Comparison of ENCODE assay signal across 8 mouse cellular contexts in genomic region chr8:111941101-111941454, GRCm38 (mm10). TPM values are rescaled to one million over a fixed set of nuclear protein-coding genes. Genes with fewer than 3 reads are reported as not detected.
DNase-seq lines count a peak whose midpoint lies in the region; ATAC-seq and TF ChIP-seq lines count a peak whose summit lies in the region.

No protein-coding gene starts in this region.

- intact Hi-C loops in left cerebral cortex, postnatal 14 days (cut with DNase I) = loop anchor here (2.0 kb wide), 1 partner anchor 50 kb away; no protein-coding TSS in a partner anchor

- peaks cover 18% of the 10 kb centered on the region for H3K4me1 ChIP-seq in hindbrain, embryonic 16.5 days (ENCODE audit: control insufficient read depth, insufficient read depth, low read depth, low read length)
- peaks cover 20% of the 10 kb centered on the region for H3K4me1 ChIP-seq in limb, embryonic 15.5 days
- peaks cover 19% of the 10 kb centered on the region for H3K4me1 ChIP-seq in midbrain, embryonic 13.5 days (replicated peaks)
- peaks cover 10% of the 10 kb centered on the region for H3K4me1 ChIP-seq in spleen, adult 2 months (ENCODE audit: control insufficient read depth, insufficient read depth, insufficient read length)

- peak overlapping the region; percentile 77 for H3K27ac ChIP-seq in hindbrain, embryonic 16.5 days (ENCODE audit: low read depth, low read length)
- peak overlapping the region; percentile 63 for H3K27ac ChIP-seq in limb, embryonic 15.5 days
- H3K27ac ChIP-seq in midbrain, embryonic 13.5 days = peak overlapping the region; percentile 80; the same call in 1 of the 2 replicates
- peak overlapping the region; percentile 75 for H3K27ac ChIP-seq in spleen, adult 2 months (ENCODE audit: insufficient read depth, low read length)

- ATAC-seq in hindbrain, embryonic 16.5 days = peak; percentile 7; the same call in 1 of the 2 replicates
- no peak for ATAC-seq in limb, embryonic 15.5 days (ENCODE audit: insufficient number of reproducible peaks, low FRiP score, low TSS enrichment, low read depth)
- ATAC-seq in midbrain, embryonic 13.5 days = peak; percentile 35

- H3K27me3 ChIP-seq in hindbrain, embryonic 16.5 days (replicated peaks; ENCODE audit: control insufficient read depth, insufficient read depth, low read length) = no peaks in the 10 kb centered on the region
- H3K27me3 ChIP-seq in limb, embryonic 15.5 days = no peaks in the 10 kb centered on the region
- H3K27me3 ChIP-seq in midbrain, embryonic 13.5 days = no peaks in the 10 kb centered on the region
- no peaks in the 10 kb centered on the region for H3K27me3 ChIP-seq in spleen, adult 2 months (ENCODE audit: control insufficient read depth, insufficient read depth, low read length)

- no peak for TF ChIP-seq CTCF in spleen, adult 2 months (IDR thresholded peaks at IDR 0.05; ENCODE audit: extremely low read depth, insufficient read depth, insufficient read length, insufficient replicate concordance)

- H3K4me2 ChIP-seq in hindbrain, embryonic 16.5 days (ENCODE audit: low read length) = peak overlapping the region; percentile 94
- H3K4me2 ChIP-seq in limb, embryonic 15.5 days = peak overlapping the region; percentile 91
- peak overlapping the region; percentile 100 for H3K4me2 ChIP-seq in midbrain, embryonic 13.5 days (replicated peaks)

- peak overlapping the region; percentile 91 for H3K9ac ChIP-seq in hindbrain, embryonic 16.5 days (ENCODE audit: low read depth, low read length)
- H3K9ac ChIP-seq in limb, embryonic 15.5 days = peak overlapping the region; percentile 66
- peak overlapping the region; percentile 95 for H3K9ac ChIP-seq in midbrain, embryonic 13.5 days (replicated peaks)

- peaks cover 16% of the 10 kb centered on the region for H3K36me3 ChIP-seq in hindbrain, embryonic 16.5 days (ENCODE audit: control insufficient read depth, insufficient read depth, low read length)
- peaks cover 34% of the 10 kb centered on the region for H3K36me3 ChIP-seq in limb, embryonic 15.5 days
- peaks cover 30% of the 10 kb centered on the region for H3K36me3 ChIP-seq in midbrain, embryonic 13.5 days
- H3K36me3 ChIP-seq in spleen, adult 2 months (ENCODE audit: control insufficient read depth, insufficient read depth, low read length) = peaks cover 9% of the 10 kb centered on the region

- H3K4me3 ChIP-seq in hindbrain, embryonic 16.5 days (ENCODE audit: low read length) = peak overlapping the region; percentile 99
- H3K4me3 ChIP-seq in limb, embryonic 15.5 days = peak overlapping the region; percentile 83
- peak overlapping the region; percentile 99 for H3K4me3 ChIP-seq in midbrain, embryonic 13.5 days (replicated peaks)
- peak overlapping the region; percentile 92 for H3K4me3 ChIP-seq in spleen, adult 2 months (ENCODE audit: extremely low read depth, insufficient read depth, insufficient read length)

- no peak for TF ChIP-seq POLR2A in spleen, adult 2 months (IDR thresholded peaks at IDR 0.05; ENCODE audit: low read depth, low read length)

- H3K9me3 ChIP-seq in hindbrain, embryonic 16.5 days (ENCODE audit: control insufficient read depth, low read length) = no peaks in the 10 kb centered on the region
- H3K9me3 ChIP-seq in limb, embryonic 15.5 days = no peaks in the 10 kb centered on the region
- H3K9me3 ChIP-seq in midbrain, embryonic 13.5 days = no peaks in the 10 kb centered on the region

- DNase-seq in left cerebral cortex, adult 18-20 months (ENCODE audit: low spot score in 2 of 2) = peak; percentile 25 to 32
- no peak for DNase-seq in left cerebral cortex, postnatal 14 days (ENCODE audit: low spot score in 2 of 2)
- DNase-seq in c-Kit-positive CD71-positive TER-119-positive erythroid progenitor cells, embryonic 14.5 days (ENCODE audit: low spot score) = peak; percentile 51
- peak; percentile 10 for DNase-seq in gastrocnemius, adult 18-20 months (ENCODE audit: low spot score)
- DNase-seq in spleen, adult 2 months (ENCODE audit: low read depth in 1 of 2, low spot score in 2 of 2) = peak in 1 of 2 experiments; percentile 42

- 0% methylated on average over 20 of the region's 23 CpGs for WGBS in hindbrain, embryonic 16.5 days
- WGBS in limb, embryonic 15.5 days = under 1% methylated on average over 23 of the region's 23 CpGs
- WGBS in midbrain, embryonic 13.5 days = under 1% methylated on average over 23 of the region's 23 CpGs
- under 1% methylated on average over 23 of the region's 23 CpGs for WGBS in spleen, adult 2 months

RNA-seq across cellular contexts. Expression of gene Gabarapl2, which starts 0.6 kb away (rescaled TPM):
- total RNA-seq in left cerebral cortex, adult 18-20 months (2021) = 100 to 1,000 TPM; 221 to 236 TPM
- 100 to 1,000 TPM; 200 to 212 TPM for total RNA-seq in left cerebral cortex, postnatal 14 days (2021)
- total RNA-seq in gastrocnemius, adult 18-20 months (2021) = 100 to 1,000 TPM in 1 of 2 experiments, 10 to 100 TPM in 1; 91.4 to 110 TPM
- 422 and 469 TPM in 2 replicates for polyA plus RNA-seq in hindbrain, embryonic 16.5 days (2015; fragmentation: Nextera tagmentation; extraction: Ambion mirVana)
- 165 and 166 TPM in 2 replicates for polyA plus RNA-seq in limb, embryonic 15.5 days (2015; fragmentation: Nextera tagmentation; extraction: Ambion mirVana)
- polyA plus RNA-seq in midbrain, embryonic 13.5 days (2015; fragmentation: Nextera tagmentation; extraction: Ambion mirVana) = 453 and 504 TPM in 2 replicates
- 15.9 and 25.4 TPM in 2 replicates for polyA plus RNA-seq in spleen, adult 2 months (2012; rRNA removed)

RNA-seq across cellular contexts. Expression of gene Tmem231, which starts 7.4 kb away (rescaled TPM):
- 10 to 100 TPM; 12.0 to 12.7 TPM for total RNA-seq in left cerebral cortex, adult 18-20 months (2021)
- 10 to 100 TPM in 1 of 2 experiments, 1 to 10 TPM in 1; 9.8 to 10.6 TPM for total RNA-seq in left cerebral cortex, postnatal 14 days (2021)
- 1 to 10 TPM in 1 of 2 experiments, under 1 TPM in 1; 0.91 to 1.0 TPM for total RNA-seq in gastrocnemius, adult 18-20 months (2021)
- polyA plus RNA-seq in hindbrain, embryonic 16.5 days (2015; fragmentation: Nextera tagmentation; extraction: Ambion mirVana) = 19.5 and 21.3 TPM in 2 replicates
- 16.3 and 16.4 TPM in 2 replicates for polyA plus RNA-seq in limb, embryonic 15.5 days (2015; fragmentation: Nextera tagmentation; extraction: Ambion mirVana)
- polyA plus RNA-seq in midbrain, embryonic 13.5 days (2015; fragmentation: Nextera tagmentation; extraction: Ambion mirVana) = 15.9 and 16.8 TPM in 2 replicates
- polyA plus RNA-seq in spleen, adult 2 months (2012; rRNA removed) = 2.1 and 3.1 TPM in 2 replicates

RNA-seq across cellular contexts. Expression of gene Chst5, which starts 30.8 kb away (rescaled TPM):
- total RNA-seq in left cerebral cortex, adult 18-20 months (2021) = under 1 TPM; 0.40 to 0.53 TPM
- total RNA-seq in left cerebral cortex, postnatal 14 days (2021) = under 1 TPM; 0.62 to 0.85 TPM
- total RNA-seq in gastrocnemius, adult 18-20 months (2021) = under 1 TPM in 1 of 2 experiments, not detected in 1; 0.09 TPM
- polyA plus RNA-seq in hindbrain, embryonic 16.5 days (2015; fragmentation: Nextera tagmentation; extraction: Ambion mirVana) = 4.4 and 4.9 TPM in 2 replicates
- 16.3 and 18.5 TPM in 2 replicates for polyA plus RNA-seq in limb, embryonic 15.5 days (2015; fragmentation: Nextera tagmentation; extraction: Ambion mirVana)
- polyA plus RNA-seq in midbrain, embryonic 13.5 days (2015; fragmentation: Nextera tagmentation; extraction: Ambion mirVana) = 3.1 and 4.2 TPM in 2 replicates
- polyA plus RNA-seq in spleen, adult 2 months (2012; rRNA removed) = 0.13 TPM in 1 of 2 replicates, not detected in the other

RNA-seq across cellular contexts. Expression of gene Adat1, which starts 51.0 kb away (rescaled TPM):
- 1 to 10 TPM; 5.9 to 6.1 TPM for total RNA-seq in left cerebral cortex, adult 18-20 months (2021)
- total RNA-seq in left cerebral cortex, postnatal 14 days (2021) = 1 to 10 TPM; 4.8 to 5.2 TPM
- total RNA-seq in gastrocnemius, adult 18-20 months (2021) = 1 to 10 TPM; 1.6 to 2.1 TPM
- polyA plus RNA-seq in hindbrain, embryonic 16.5 days (2015; fragmentation: Nextera tagmentation; extraction: Ambion mirVana) = 6.9 and 7.5 TPM in 2 replicates
- polyA plus RNA-seq in limb, embryonic 15.5 days (2015; fragmentation: Nextera tagmentation; extraction: Ambion mirVana) = 8.1 and 9.4 TPM in 2 replicates
- 8.6 and 9.5 TPM in 2 replicates for polyA plus RNA-seq in midbrain, embryonic 13.5 days (2015; fragmentation: Nextera tagmentation; extraction: Ambion mirVana)
- polyA plus RNA-seq in spleen, adult 2 months (2012; rRNA removed) = 2.2 and 2.6 TPM in 2 replicates

Comparison
In these comparisons a context has a peak if more than half of its experiments do, and no peak if none do; other contexts are left out.
1. DNase-seq: peak in left cerebral cortex, adult 18-20 months (2 of 2), c-Kit-positive CD71-positive TER-119-positive erythroid progenitor cells, embryonic 14.5 days (single experiment) and gastrocnemius, adult 18-20 months (single experiment); none in left cerebral cortex, postnatal 14 days (0 of 2).
2. Peak in every context shown above with its lines, with median percentiles within 50 percentile points of each other: H3K27ac ChIP-seq, H3K4me2 ChIP-seq, H3K4me3 ChIP-seq and H3K9ac ChIP-seq.